Mouse (Mus musculus): ENCODE measurements around the gene Ccer2. TPM values are rescaled to one million over a fixed set of nuclear protein-coding genes. Genes with fewer than 3 reads are reported as not detected.
A peak's percentile ranks its signal among the peaks of the same experiment; 100 is the strongest.

Gene Ccer2
- total and polyA plus RNA-seq, 3 experiments, result 0.11 TPM; not detected in 2

GRCm38 (mm10) chr7:28801901-28802670, 46.1 kb downstream of the Ccer2 start:
- Histone ChIP-seq H3K79me2 (ENCODE audit: control insufficient read depth, insufficient read depth, low read length, poor library complexity) (peaks cover under 1% of the 10 kb centered on the region; the same call in 1 of the 2 replicates), H3K27me3 (ENCODE audit: control insufficient read depth in 1 of 2, insufficient read depth in 2 of 2, low read length in 2 of 2) (no peaks in the 10 kb centered on the region)

GRCm38 (mm10) chr7:28802846-28803588, 47.0 kb downstream of the Ccer2 start:
- Histone ChIP-seq H3K4me1 (ENCODE audit: control insufficient read depth in 1 of 2, insufficient read depth in 2 of 2, low read length in 2 of 2) (peaks cover 18 to 24% of the 10 kb centered on the region in 2 experiments), H3K36me3 (ENCODE audit: control insufficient read depth in 1 of 2, insufficient read depth in 2 of 2, low read length in 2 of 2) (peaks cover 0 to 24% of the 10 kb centered on the region in 2 experiments; a peak in 2 of 4 replicates), H3K4me3 (ENCODE audit: control insufficient read depth in 1 of 2, insufficient read depth in 1 of 2, low read depth in 2 of 2, low read length in 2 of 2) (no peak overlapping the region), H3K27ac (ENCODE audit: control insufficient read depth, low read depth, low read length) (peak overlapping the region; percentile 72), H3K9me3 (replicated peaks; ENCODE audit: insufficient read depth, low read length) (no peaks in the 10 kb centered on the region), H3K9ac (ENCODE audit: control insufficient read depth, low read depth, low read length, poor library complexity, severe bottlenecking) (peak overlapping the region; percentile 44), H3K27me3 (ENCODE audit: control insufficient read depth in 1 of 2, insufficient read depth in 2 of 2, low read length in 2 of 2) (no peaks in the 10 kb centered on the region), H3K79me2 (ENCODE audit: control insufficient read depth, insufficient read depth, low read length, poor library complexity) (no peaks in the 10 kb centered on the region; the same call in 1 of the 2 replicates)
- DNase-seq (ENCODE audit: low read depth, low spot score), result peak; percentile 75
- TF ChIP-seq TAL1 (IDR thresholded peaks at IDR 0.05; ENCODE audit: low read length), result peak; percentile 25; the same call in 1 of the 2 replicates
- TF ChIP-seq MAX (IDR thresholded peaks at IDR 0.05; ENCODE audit: low read length), result no peak
- no peak for TF ChIP-seq POLR2AphosphoS5 (IDR thresholded peaks at IDR 0.05; ENCODE audit: borderline replicate concordance, low read depth, low read length)
- TF ChIP-seq ZKSCAN1 (IDR thresholded peaks at IDR 0.05; ENCODE audit: low read depth, low read length), result no peak
- TF ChIP-seq MYB (IDR thresholded peaks at IDR 0.05; ENCODE audit: low read depth, low read length), result no peak
- TF ChIP-seq RCOR1 (IDR thresholded peaks at IDR 0.05; ENCODE audit: low read depth, low read length), result no peak
- no peak for TF ChIP-seq ZNF384 (IDR thresholded peaks at IDR 0.05; ENCODE audit: low read depth, low read length)
- TF ChIP-seq CTCF (IDR thresholded peaks at IDR 0.05 in 2 of 3, conservative IDR thresholded peaks at IDR 0.05 in 1 of 3; ENCODE audit: control insufficient read depth in 1 of 3, insufficient read depth in 1 of 3, low read depth in 2 of 3, low read length in 3 of 3, poor library complexity in 1 of 3, severe bottlenecking in 1 of 3), result no peak
- peak; percentile 8; the same call in 1 of the 2 replicates for TF ChIP-seq TCF12 (IDR thresholded peaks at IDR 0.05; ENCODE audit: low read depth, low read length)
- TF ChIP-seq MXI1 (IDR thresholded peaks at IDR 0.05; ENCODE audit: low read depth, low read length), result no peak; the same call in 1 of the 2 replicates
- TF ChIP-seq E2F4 (IDR thresholded peaks at IDR 0.05; ENCODE audit: borderline replicate concordance, low read depth, low read length), result no peak
- no peak for TF ChIP-seq CHD2 (IDR thresholded peaks at IDR 0.05; ENCODE audit: low read length)
- no peak for TF ChIP-seq NRF1 (IDR thresholded peaks at IDR 0.05; ENCODE audit: insufficient read depth, low read depth, low read length, poor library complexity, severe bottlenecking)
- no peak for TF ChIP-seq MEF2A (IDR thresholded peaks at IDR 0.05; ENCODE audit: extremely low read depth, insufficient replicate concordance, low read depth, low read length, poor library complexity, severe bottlenecking)
- TF ChIP-seq ELF1 (IDR thresholded peaks at IDR 0.05; ENCODE audit: low read depth, low read length), result no peak
- TF ChIP-seq BHLHE40 (IDR thresholded peaks at IDR 0.05; ENCODE audit: borderline replicate concordance, low read depth, low read length), result peak; percentile 74
- no peak for TF ChIP-seq MAFK (IDR thresholded peaks at IDR 0.05; ENCODE audit: borderline replicate concordance, low read depth, low read length)
- 0 out of 2 replicates have a peak, but pooled peaks have one; percentile 28 for TF ChIP-seq MAZ (IDR thresholded peaks at IDR 0.05; ENCODE audit: low read depth, low read length)
- no peak for TF ChIP-seq JUND (IDR thresholded peaks at IDR 0.05; ENCODE audit: low read depth, low read length)
- TF ChIP-seq TBP (IDR thresholded peaks at IDR 0.05; ENCODE audit: low read depth, low read length), result no peak
- TF ChIP-seq USF2 (IDR thresholded peaks at IDR 0.05; ENCODE audit: borderline replicate concordance in 1 of 2, insufficient read depth in 1 of 2, low read depth in 1 of 2, low read length in 2 of 2), result no peak
- TF ChIP-seq HCFC1 (IDR thresholded peaks at IDR 0.05; ENCODE audit: low read depth, low read length), result 0 out of 2 replicates have a peak, but pooled peaks have one; percentile 16
- no peak for TF ChIP-seq USF1 (IDR thresholded peaks at IDR 0.05; ENCODE audit: low read depth, low read length)
- TF ChIP-seq ETS1 (IDR thresholded peaks at IDR 0.05; ENCODE audit: low read depth, low read length), result peak; percentile 36; the same call in 1 of the 2 replicates

More at GRCm38 (mm10) chr7:28801901-28802670, 46.1 kb downstream of the Ccer2 start:
- peaks cover 0 to 22% of the 10 kb centered on the region in 2 experiments; a peak in 2 of 4 replicates for H3K36me3 ChIP-seq (ENCODE audit: control insufficient read depth in 1 of 2, insufficient read depth in 2 of 2, low read length in 2 of 2)
- peak overlapping the region; percentile 44 for H3K9ac ChIP-seq (ENCODE audit: control insufficient read depth, low read depth, low read length, poor library complexity, severe bottlenecking)
- H3K4me1 ChIP-seq (ENCODE audit: control insufficient read depth in 1 of 2, insufficient read depth in 2 of 2, low read length in 2 of 2), result peaks cover 18 to 19% of the 10 kb centered on the region in 2 experiments
- DNase-seq (ENCODE audit: low read depth, low spot score), result no peak
- 0 out of 4 replicates have a peak overlapping the region, but pooled peaks of 1 of the 2 experiments have one; percentile 4 for H3K4me3 ChIP-seq (ENCODE audit: control insufficient read depth in 1 of 2, insufficient read depth in 1 of 2, low read depth in 2 of 2, low read length in 2 of 2)
- TF ChIP-seq POLR2AphosphoS5 (IDR thresholded peaks at IDR 0.05; ENCODE audit: borderline replicate concordance, low read depth, low read length) (no peak), USF2 (IDR thresholded peaks at IDR 0.05; ENCODE audit: borderline replicate concordance in 1 of 2, insufficient read depth in 1 of 2, low read depth in 1 of 2, low read length in 2 of 2) (no peak), NRF1 (IDR thresholded peaks at IDR 0.05; ENCODE audit: insufficient read depth, low read depth, low read length, poor library complexity, severe bottlenecking) (no peak), MEF2A (IDR thresholded peaks at IDR 0.05; ENCODE audit: extremely low read depth, insufficient replicate concordance, low read depth, low read length, poor library complexity, severe bottlenecking) (no peak), ZKSCAN1 (IDR thresholded peaks at IDR 0.05; ENCODE audit: low read depth, low read length) (no peak), ELF1 (IDR thresholded peaks at IDR 0.05; ENCODE audit: low read depth, low read length) (no peak)
- H3K27ac ChIP-seq (ENCODE audit: control insufficient read depth, low read depth, low read length), result peak overlapping the region; percentile 72
- no peaks in the 10 kb centered on the region for H3K9me3 ChIP-seq (replicated peaks; ENCODE audit: insufficient read depth, low read length)

Data from MEL (cell line).